Mouse (Mus musculus) CD4-positive, CD25-positive, alpha-beta regulatory T cell, adult 4 months (primary cell): Measurements from ENCODE around the gene Heatr4. TPM values are rescaled to one million over a fixed set of nuclear protein-coding genes. Genes with fewer than 3 reads are reported as not detected.
"Not testable (repeated sequence)": the region's sequence is repeated elsewhere in the genome, so short reads cannot be mapped to it uniquely, and the experiment has no call there.

Source experiments
- ATAC-seq: one replicate; pipeline ENCODE4 v1.8.0; 2017
- polyA plus RNA-seq, 2 experiments: library from polyadenylated mRNA; unstranded; fragments of 100-300 nt; shearing (Covaris generic); gene quantifications; one replicate each; pipeline ENCODE4 v1.2.1; 2017

Heatr4 gene
- polyA plus RNA-seq, 2 experiments from 2014 or later, result not detected

DNA sequence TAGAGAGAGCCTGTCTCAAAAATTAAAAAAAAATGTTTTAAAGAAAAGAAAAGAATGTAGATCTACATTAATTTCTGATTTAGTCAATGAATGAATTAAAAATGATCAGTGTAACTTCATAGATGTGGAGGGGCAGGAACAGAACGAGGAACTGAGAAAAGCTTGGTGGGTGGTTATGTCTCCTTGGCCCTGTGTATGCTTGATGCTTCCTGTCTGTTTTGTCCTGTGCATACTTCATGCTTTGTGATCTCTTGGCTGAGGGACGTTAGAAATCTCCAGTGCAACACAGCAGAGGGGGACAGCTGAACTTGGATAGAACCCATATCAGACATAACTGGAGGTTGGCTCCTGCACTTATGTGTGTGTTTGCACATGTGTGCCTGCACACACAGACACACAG lies 12.6 kb upstream of the Heatr4 start:
- ATAC-seq, result no peak

GRCm38 (mm10) chr12:83989378-83989777 lies 4.7 kb upstream of the Heatr4 start:
- no peak for ATAC-seq

- ATAC-seq, result no peak
Measured at GRCm38 (mm10) chr12:83988483-83988882, 3.8 kb upstream of the Heatr4 start.

GRCm38 (mm10) chr12:83987583-83988441 lies 3.2 kb upstream of the Heatr4 start, which contains the start of gene Acot2:
TSS of gene Acot2 (plus strand) at chr12:83987861.
- peak; percentile 97 for ATAC-seq

DNA sequence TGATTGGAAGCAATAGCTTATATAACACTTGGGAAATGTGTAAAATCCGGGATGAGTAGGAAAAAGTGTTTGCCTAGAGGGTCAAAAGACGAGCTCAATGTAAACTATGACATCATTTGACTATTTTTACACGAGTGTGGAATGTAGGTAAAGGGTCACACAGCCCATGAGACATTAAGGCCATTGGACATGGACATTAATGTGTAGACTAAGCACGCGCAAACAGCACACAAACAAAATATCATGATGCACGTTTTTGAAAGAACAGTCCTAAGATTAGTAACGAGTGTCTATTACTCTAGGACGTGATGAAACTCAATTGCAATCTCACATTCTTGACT lies 2.6 kb upstream of the Heatr4 start:
- no peak for ATAC-seq

- no peak for ATAC-seq
Measured at GRCm38 (mm10) chr12:83981615-83982014, 3.0 kb downstream of the Heatr4 start.

DNA sequence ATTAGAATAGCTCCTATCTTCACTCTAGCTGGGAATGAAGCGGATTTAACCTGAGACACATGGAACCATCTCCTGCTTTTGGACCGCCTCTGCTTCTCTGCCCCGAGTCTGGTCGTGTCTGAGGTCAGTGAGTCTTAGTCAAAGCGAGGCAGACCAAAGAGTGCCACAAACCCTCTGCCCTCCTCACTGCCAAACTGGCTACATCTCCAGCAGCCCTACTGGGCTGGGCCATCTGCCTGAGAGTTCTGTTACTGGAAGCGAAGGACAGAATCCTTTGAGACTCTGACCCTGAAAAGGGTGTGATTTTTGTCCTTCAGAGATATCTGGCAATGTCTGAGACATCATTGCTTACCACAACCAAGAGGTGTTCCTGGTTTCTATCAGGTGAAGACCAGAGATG lies 5.8 kb downstream of the Heatr4 start:
- ATAC-seq, result no peak

GRCm38 (mm10) chr12:83972117-83972516 lies 12.5 kb downstream of the Heatr4 start:
- ATAC-seq, result peak; percentile 72

GRCm38 (mm10) chr12:83965235-83965634 lies 19.4 kb downstream of the Heatr4 start:
- ATAC-seq, result no peak

- no peak for ATAC-seq
Measured at GRCm38 (mm10) chr12:83958278-83958677, 26.4 kb downstream of the Heatr4 start.

DNA sequence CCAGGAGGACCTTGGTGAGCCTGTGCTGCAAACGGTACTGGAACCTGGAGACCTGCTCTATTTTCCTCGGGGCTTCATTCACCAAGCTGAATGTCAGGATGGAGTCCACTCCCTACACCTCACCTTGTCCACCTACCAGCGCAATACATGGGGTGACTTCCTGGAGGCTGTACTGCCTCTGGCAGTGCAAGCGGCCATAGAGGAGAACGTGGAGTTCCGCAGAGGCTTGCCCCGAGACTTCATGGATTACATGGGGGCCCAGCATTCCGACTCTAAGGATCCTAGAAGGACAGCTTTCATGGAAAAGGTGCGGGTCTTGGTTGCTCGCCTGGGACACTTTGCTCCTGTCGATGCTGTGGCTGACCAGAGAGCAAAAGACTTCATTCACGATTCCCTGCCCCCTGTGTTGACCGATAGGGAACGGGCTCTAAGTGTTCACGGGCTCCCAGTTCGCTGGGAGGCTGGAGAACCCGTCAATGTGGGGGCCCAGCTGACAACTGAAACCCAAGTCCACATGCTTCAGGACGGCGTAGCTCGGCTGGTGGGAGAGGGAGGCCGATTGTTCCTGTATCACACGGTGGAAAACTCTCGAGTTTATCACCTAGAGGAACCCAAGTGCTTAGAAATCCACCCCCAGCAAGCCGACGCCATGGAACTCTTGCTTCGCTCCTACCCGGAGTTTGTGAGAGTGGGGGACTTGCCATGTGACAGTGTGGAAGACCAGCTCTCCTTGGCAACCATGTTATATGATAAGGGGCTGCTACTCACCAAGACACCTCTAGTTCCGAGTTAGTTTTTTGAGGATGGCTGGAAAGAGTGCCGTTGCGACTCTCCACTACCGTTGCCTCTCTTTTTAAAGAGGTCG lies 32.7 kb downstream of the Heatr4 start:
- ATAC-seq, result no peak

- peak; percentile 41 for ATAC-seq
Measured at GRCm38 (mm10) chr12:83950840-83951701, 33.6 kb downstream of the Heatr4 start.

GRCm38 (mm10) chr12:83950493-83950839 lies 34.2 kb downstream of the Heatr4 start, which contains the start of gene Riox1:
TSS of gene Riox1 (plus strand) at chr12:83950608.
- ATAC-seq, result peak; percentile 94

DNA sequence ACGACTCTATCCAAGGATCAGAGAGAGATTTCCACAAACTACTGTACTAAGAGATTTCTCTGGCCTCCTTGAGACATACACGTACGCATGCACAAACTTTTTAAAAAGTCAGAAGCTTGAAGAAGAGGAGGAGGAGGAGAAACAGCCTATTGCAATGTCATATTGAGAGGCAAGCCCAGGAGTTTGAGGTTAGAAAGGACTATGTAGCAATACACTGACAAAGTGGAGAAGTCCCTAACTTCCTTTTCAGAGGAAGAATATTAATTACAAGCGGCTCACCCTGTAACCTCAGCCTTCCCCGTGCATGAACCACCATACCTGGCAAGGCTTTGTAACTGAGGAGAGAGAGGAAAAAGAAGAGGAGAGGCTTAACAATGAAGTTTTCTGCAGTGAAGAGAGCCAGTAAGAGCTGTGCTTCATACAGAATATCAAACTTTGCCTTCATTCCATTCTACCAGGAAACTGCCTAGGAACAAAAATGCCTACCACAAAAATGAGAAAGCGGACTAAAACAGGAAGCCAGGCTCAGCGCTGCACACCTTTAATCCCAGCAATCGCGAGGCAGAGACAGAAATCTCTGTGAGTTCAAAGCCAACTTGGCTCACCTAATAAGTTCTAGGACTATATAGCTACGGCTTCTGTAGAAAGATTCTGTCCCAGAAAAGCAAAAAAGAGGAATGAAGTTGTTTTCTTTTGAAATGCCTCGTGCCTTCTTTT lies 34.7 kb downstream of the Heatr4 start:
- peak; percentile 26 for ATAC-seq

- ATAC-seq, result no peak
Measured at GRCm38 (mm10) chr12:83949043-83949442, 35.6 kb downstream of the Heatr4 start.

- no peak for ATAC-seq
Measured at GRCm38 (mm10) chr12:83947260-83947811, 37.3 kb downstream of the Heatr4 start.

DNA sequence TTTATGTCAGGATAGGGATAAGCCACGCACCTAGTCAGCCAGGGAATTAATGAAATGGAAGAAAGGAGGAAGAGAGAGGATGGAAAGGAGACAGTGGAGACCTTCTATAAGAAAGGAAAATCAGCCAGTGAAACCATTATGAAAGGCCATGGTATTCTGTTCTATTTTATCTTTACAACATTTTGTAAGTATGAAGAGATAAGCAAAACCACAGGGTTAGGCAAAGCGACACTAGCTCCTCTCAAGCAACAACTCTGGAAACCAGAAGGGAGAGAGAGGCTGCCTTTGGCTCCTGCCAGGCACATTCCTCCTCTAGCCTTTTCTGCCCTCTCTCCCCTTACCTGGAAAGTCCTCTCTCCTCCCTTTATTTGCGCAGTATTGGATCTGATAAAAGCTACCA lies 42.7 kb downstream of the Heatr4 start:
- no peak for ATAC-seq

- ATAC-seq, result no peak
Measured at GRCm38 (mm10) chr12:83940031-83940430, 44.6 kb downstream of the Heatr4 start.

DNA sequence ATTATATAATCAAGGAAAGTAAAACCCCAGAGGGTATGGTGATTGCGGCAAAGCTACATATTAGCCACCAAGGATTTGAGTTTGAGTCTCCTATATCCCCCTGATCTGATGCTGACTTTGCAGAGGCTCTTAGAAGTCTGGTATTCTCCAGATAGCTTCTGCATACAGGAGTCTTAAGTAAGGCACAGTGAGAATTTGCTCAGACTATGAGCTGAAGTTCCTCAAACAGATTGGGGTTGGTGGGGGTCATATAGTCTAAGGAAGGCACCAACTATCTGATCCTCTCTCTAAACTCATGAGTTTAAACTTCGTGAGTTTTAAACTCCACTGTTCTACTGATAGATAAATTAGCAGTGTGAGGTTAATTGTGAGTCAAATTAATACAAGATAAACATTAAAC lies 45.3 kb downstream of the Heatr4 start:
- ATAC-seq, result no peak

GRCm38 (mm10) chr12:83938592-83938991 lies 46.1 kb downstream of the Heatr4 start:
- not testable (repeated sequence) for ATAC-seq

- ATAC-seq, result no peak
Measured at GRCm38 (mm10) chr12:83937600-83937999, 47.1 kb downstream of the Heatr4 start.
